Mouse (Mus musculus): ENCODE data around the gene Cep57.
"Not testable (repeated sequence)": the region's sequence is repeated elsewhere in the genome, so short reads cannot be mapped to it uniquely, and the experiment has no call there.

- TF ChIP-seq CTCF, EP300 (IDR thresholded peaks at IDR 0.05; ENCODE audit: low read depth): not testable (repeated sequence)
These were observed 36.0 kb downstream of the Cep57 start for GRCm38 (mm10) chr9:13790864-13791263.

Data from liver, postnatal 0 days (tissue).